Mouse (Mus musculus) hindbrain, embryonic 16.5 days (tissue): Measurements from ENCODE around the gene Bhlha15. TPM values are rescaled to one million over a fixed set of nuclear protein-coding genes. Genes with fewer than 3 reads are reported as not detected.

Experiments used
- ATAC-seq: fragments of 200-750 bp; cut with Nextera tagmentation; 2 replicates; pipeline ENCODE4 v1.8.0; 2017; ENCODE audit warnings: moderate TSS enrichment, moderate library complexity
- H3K27ac ChIP-seq: fragments of 300-500 bp; sonication (generic); 2 replicates; pipeline ENCODE4 v1.5.1; 2014; ENCODE audit warnings: low read depth, mild to moderate bottlenecking, control low read depth, low read length, moderate library complexity
- H3K27me3 ChIP-seq: fragments of 300-500 bp; sonication (generic); replicated peaks from 2 replicates; pipeline ENCODE4 v1.6.1; 2014; ENCODE audit warnings: low read length; ENCODE audit not compliant: control insufficient read depth, insufficient read depth
- H3K36me3 ChIP-seq: fragments of 300-500 bp; sonication (generic); 2 replicates; pipeline ENCODE4 v1.6.1; 2014; ENCODE audit warnings: mild to moderate bottlenecking, low read length, moderate library complexity, mixed read lengths; ENCODE audit not compliant: control insufficient read depth, insufficient read depth
- H3K4me1 ChIP-seq: fragments of 300-500 bp; sonication (generic); 2 replicates; pipeline ENCODE4 v1.6.1; 2014; ENCODE audit warnings: low read depth, low read length; ENCODE audit not compliant: control insufficient read depth, insufficient read depth
- H3K4me2 ChIP-seq: fragments of 300-500 bp; sonication (generic); 2 replicates; pipeline ENCODE4 v1.6.1; 2014; ENCODE audit warnings: mild to moderate bottlenecking, low read length, control low read depth, moderate library complexity
- H3K4me3 ChIP-seq: fragments of 300-500 bp; sonication (generic); 2 replicates; pipeline ENCODE4 v1.5.1; 2014; ENCODE audit warnings: mild to moderate bottlenecking, low read length, control low read depth, moderate library complexity
- H3K9ac ChIP-seq: fragments of 300-500 bp; sonication (generic); 2 replicates; pipeline ENCODE4 v1.6.1; 2014; ENCODE audit warnings: low read depth, mild to moderate bottlenecking, control low read depth, low read length, moderate library complexity
- H3K9me3 ChIP-seq: fragments of 300-500 bp; sonication (generic); 2 replicates; pipeline ENCODE4 v1.6.1; 2014; ENCODE audit warnings: mild to moderate bottlenecking, low read length, moderate library complexity; ENCODE audit not compliant: control insufficient read depth
- WGBS: fragments of 180-500 bp; shearing (Covaris S2); extraction: QIAGEN DNeasy Blood & Tissue Kit; methylation state at CpG from one replicate; pipeline ENCODE4 v1.1.7; 2014; 5-methylcytosine and 5-hydroxymethylcytosine counted together
- polyA plus RNA-seq: library from polyadenylated mRNA; unstranded; fragments of >200 nt; fragmentation: Nextera tagmentation; extraction: Ambion mirVana; gene quantifications from 2 replicates; pipeline ENCODE4 v1.2.1, GENCODE M21; 2015

Gene Bhlha15
- polyA plus RNA-seq, result 0.07 and 0.09 TPM in 2 replicates

GRCm38 (mm10) chr5:144189950-144190583, at the start of gene Bhlha15:
Gene Bhlha15 (plus strand): TSS chr5:144190286.
- ATAC-seq, result peak; percentile 38; the same call in 1 of the 2 replicates
- Histone ChIP-seq H3K4me1 (peaks cover 7% of the 10 kb centered on the region; the same call in 1 of the 2 replicates), H3K9me3 (no peaks in the 10 kb centered on the region), H3K9ac (peak within 1 kb of the TSS; percentile 12; the same call in 1 of the 2 replicates), H3K27ac (no peak within 1 kb of the TSS), H3K27me3 (no peaks in the 10 kb centered on the region), H3K4me3 (peak within 1 kb of the TSS; percentile 1; the same call in 1 of the 2 replicates), H3K36me3 (no peaks in the 10 kb centered on the region; the same call in none of the 2 replicates), H3K4me2 (peak within 1 kb of the TSS; percentile 47)
- 5% methylated on average over 23 of the region's 26 CpGs for WGBS

DNA sequence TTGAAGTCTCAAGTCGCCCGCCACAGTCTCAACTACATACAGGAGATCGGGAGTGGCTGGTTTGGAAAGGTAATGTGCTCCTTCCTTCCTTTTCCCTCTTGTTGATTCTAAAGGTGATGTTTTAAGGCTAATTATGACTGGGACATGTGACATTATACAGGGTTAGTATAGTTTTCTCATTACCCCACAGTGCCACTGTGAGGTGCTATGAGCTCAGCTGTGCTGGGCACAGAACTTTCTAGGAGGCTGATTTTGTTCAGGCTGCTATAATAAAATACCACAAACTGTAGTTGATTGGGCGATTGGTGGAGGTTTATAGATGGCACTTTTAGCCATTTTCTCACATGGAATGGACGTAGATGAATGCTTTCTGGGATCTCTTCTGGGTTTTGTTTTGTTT, 46.6 kb upstream of the Bhlha15 start:
- H3K4me3 ChIP-seq, result no peak overlapping the region
- H3K4me1 ChIP-seq, result no peaks in the 10 kb centered on the region
- H3K4me2 ChIP-seq, result no peak overlapping the region
- 95% methylated on average over 5 of the region's 5 CpGs for WGBS
- no peaks in the 10 kb centered on the region for H3K9me3 ChIP-seq
- ATAC-seq, result no peak
- H3K27ac ChIP-seq, result no peak overlapping the region
- H3K27me3 ChIP-seq, result no peaks in the 10 kb centered on the region
- peaks cover 4% of the 10 kb centered on the region for H3K36me3 ChIP-seq
- H3K9ac ChIP-seq, result no peak overlapping the region

DNA sequence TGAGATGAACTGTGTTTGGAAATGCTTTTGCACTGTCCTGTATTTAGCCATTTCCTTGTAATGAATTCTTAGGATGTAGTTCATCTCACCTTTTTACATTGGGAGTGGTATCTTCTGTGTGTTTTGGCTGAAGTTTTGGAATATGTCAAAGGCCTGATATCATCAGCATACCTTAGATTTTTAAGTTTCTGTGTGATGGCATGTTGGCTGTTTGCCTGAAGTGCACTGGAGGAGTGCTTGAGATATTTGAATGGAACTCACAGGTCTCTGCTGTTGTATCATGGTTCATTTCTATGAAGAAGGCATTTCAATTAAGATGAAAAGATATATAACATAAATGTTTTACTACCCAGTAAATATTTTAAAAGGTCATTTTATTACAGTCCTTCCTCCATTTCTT, 43.2 kb upstream of the Bhlha15 start:
- H3K4me2 ChIP-seq, result no peak overlapping the region
- H3K27me3 ChIP-seq, result no peaks in the 10 kb centered on the region
- peaks cover 13% of the 10 kb centered on the region for H3K36me3 ChIP-seq
- H3K27ac ChIP-seq, result no peak overlapping the region
- no peaks in the 10 kb centered on the region for H3K4me1 ChIP-seq
- H3K4me3 ChIP-seq, result no peak overlapping the region
- H3K9ac ChIP-seq, result no peak overlapping the region
- no peaks in the 10 kb centered on the region for H3K9me3 ChIP-seq
- ATAC-seq, result no peak

DNA sequence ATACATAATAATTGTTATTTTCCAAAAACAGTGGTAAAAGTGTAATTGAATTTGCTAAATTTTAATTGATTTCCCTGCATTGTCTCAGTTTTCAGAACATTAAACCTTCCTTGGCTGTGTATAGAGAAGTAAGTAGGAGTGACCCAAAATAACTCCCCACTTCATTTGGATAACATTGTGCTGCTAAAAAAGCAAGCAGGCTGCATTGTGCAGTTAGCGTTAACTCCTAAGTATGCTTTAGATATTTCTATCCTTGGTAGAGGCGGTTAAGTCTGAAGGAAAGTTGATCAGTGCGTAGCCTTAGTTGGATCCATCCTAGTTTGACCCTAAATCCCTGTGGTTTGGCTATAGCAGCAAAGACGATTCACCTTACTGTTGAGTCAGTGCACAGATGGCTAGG, 40.6 kb upstream of the Bhlha15 start:
- no peak overlapping the region for H3K4me3 ChIP-seq
- no peak overlapping the region for H3K9ac ChIP-seq
- H3K27ac ChIP-seq, result no peak overlapping the region
- ATAC-seq, result no peak
- 99% methylated on average over 4 of the region's 4 CpGs for WGBS
- H3K9me3 ChIP-seq, result no peaks in the 10 kb centered on the region
- H3K4me1 ChIP-seq, result no peaks in the 10 kb centered on the region
- no peaks in the 10 kb centered on the region for H3K27me3 ChIP-seq
- H3K36me3 ChIP-seq, result peaks cover 13% of the 10 kb centered on the region
- H3K4me2 ChIP-seq, result no peak overlapping the region

GRCm38 (mm10) chr5:144151270-144151669, 38.8 kb upstream of the Bhlha15 start:
- Histone ChIP-seq H3K27me3 (no peaks in the 10 kb centered on the region), H3K27ac (no peak overlapping the region), H3K9ac (no peak overlapping the region), H3K4me3 (no peak overlapping the region), H3K4me1 (no peaks in the 10 kb centered on the region), H3K9me3 (no peaks in the 10 kb centered on the region), H3K4me2 (no peak overlapping the region), H3K36me3 (peaks cover 13% of the 10 kb centered on the region)
- ATAC-seq, result no peak
- 96% methylated on average over 4 of the region's 4 CpGs for WGBS

- Histone ChIP-seq H3K36me3 (peaks cover 18% of the 10 kb centered on the region), H3K9ac (no peak overlapping the region), H3K27ac (no peak overlapping the region), H3K4me3 (no peak overlapping the region), H3K4me1 (no peaks in the 10 kb centered on the region), H3K4me2 (no peak overlapping the region), H3K9me3 (no peaks in the 10 kb centered on the region), H3K27me3 (no peaks in the 10 kb centered on the region)
- ATAC-seq, result no peak
- 37% methylated on average over 7 of the region's 7 CpGs for WGBS
Observed at GRCm38 (mm10) chr5:144154528-144154927, 35.6 kb upstream of the Bhlha15 start.

DNA sequence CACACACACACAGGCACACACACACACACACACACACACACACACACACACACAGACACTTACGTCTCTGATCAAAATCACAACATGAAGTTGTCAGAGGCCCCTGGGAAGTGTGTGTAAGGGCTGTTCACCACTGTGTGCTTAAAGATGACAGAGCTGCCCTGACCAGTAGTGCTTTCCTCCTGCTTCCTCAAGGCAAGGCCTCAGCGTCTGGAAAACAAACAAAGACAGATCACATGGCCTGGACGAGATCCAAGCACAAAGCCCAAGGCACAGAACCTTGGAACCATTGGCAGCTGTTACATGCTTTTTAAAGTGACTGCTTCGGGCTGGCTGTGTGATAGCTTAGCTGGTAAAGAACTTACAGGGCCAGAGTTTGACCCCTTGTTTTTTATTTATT, 31.5 kb upstream of the Bhlha15 start:
- H3K9me3 ChIP-seq, result no peaks in the 10 kb centered on the region
- H3K27me3 ChIP-seq, result no peaks in the 10 kb centered on the region
- peak; percentile 69 for ATAC-seq
- 19% methylated on average over 4 of the region's 4 CpGs for WGBS
- H3K4me3 ChIP-seq, result no peak overlapping the region
- no peak overlapping the region for H3K4me2 ChIP-seq
- peaks cover 18% of the 10 kb centered on the region for H3K36me3 ChIP-seq
- no peaks in the 10 kb centered on the region for H3K4me1 ChIP-seq
- H3K9ac ChIP-seq, result no peak overlapping the region
- no peak overlapping the region for H3K27ac ChIP-seq

- H3K4me2 ChIP-seq, result no peak overlapping the region
- no peaks in the 10 kb centered on the region for H3K9me3 ChIP-seq
- H3K27ac ChIP-seq, result no peak overlapping the region
- WGBS, result 82% methylated on average over 8 of the region's 8 CpGs
- 0 out of 2 replicates have a peak, but pooled peaks have one; percentile 17 for ATAC-seq
- no peak overlapping the region for H3K9ac ChIP-seq
- no peaks in the 10 kb centered on the region for H3K27me3 ChIP-seq
- H3K4me3 ChIP-seq, result no peak overlapping the region
- H3K36me3 ChIP-seq, result peaks cover 20% of the 10 kb centered on the region
- H3K4me1 ChIP-seq, result no peaks in the 10 kb centered on the region
Observed at GRCm38 (mm10) chr5:144159137-144159536, 30.9 kb upstream of the Bhlha15 start.

DNA sequence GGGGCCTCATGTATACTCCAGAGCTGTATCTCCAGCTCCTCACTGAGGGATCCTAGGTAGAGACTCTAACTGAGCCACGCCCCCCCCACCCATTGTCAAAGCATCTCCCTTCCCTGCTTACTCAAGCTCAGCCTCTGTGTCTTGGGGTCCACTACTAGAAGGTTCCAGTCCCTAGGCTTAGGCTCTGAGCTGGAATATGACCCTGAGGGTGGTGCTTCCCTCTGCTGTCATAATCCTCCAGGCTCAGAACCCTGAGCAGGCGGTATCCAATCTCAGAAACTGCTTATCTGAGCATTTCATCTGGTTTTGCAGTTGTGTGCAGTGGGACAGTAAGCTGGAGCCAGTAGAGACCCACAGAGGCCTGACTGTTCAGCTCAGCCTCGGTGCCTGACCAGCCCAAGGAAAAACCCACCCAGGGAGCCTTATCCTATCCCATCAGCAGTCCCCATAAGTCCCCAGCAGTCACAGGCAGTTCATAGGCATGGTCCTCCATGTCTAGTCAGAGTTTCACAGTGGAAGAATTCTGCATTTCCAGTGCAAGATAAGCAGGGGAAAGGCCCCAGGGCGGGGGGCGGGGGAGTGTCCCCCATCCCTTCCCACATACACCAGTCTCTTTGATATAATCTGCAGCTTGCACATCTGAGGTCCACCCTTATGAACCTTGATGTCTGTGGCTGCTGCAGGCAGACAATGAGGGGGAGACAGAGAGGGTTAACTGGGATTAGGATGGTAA, 27.8 kb upstream of the Bhlha15 start:
- H3K36me3 ChIP-seq, result peaks cover 25% of the 10 kb centered on the region
- no peak overlapping the region for H3K27ac ChIP-seq
- H3K9me3 ChIP-seq, result no peaks in the 10 kb centered on the region
- 93% methylated on average over 5 of the region's 5 CpGs for WGBS
- no peak for ATAC-seq
- no peaks in the 10 kb centered on the region for H3K4me1 ChIP-seq
- H3K4me2 ChIP-seq, result no peak overlapping the region
- H3K27me3 ChIP-seq, result no peaks in the 10 kb centered on the region
- no peak overlapping the region for H3K9ac ChIP-seq
- no peak overlapping the region for H3K4me3 ChIP-seq
